Mouse (Mus musculus): ENCODE results near the gene Cenpp. TPM values are rescaled to one million over a fixed set of nuclear protein-coding genes. Genes with fewer than 3 reads are reported as not detected.

The Cenpp gene
- polyA plus RNA-seq, 1 experiment from 2014 or later: 5.7 TPM

- no peaks in the 10 kb centered on the region for H3K9me3 ChIP-seq (ENCODE audit: control insufficient read depth, low read length)
- over 99% methylated on average over 3 of the region's 3 CpGs for WGBS
- no peak for ATAC-seq
- no peaks in the 10 kb centered on the region for H3K36me3 ChIP-seq (ENCODE audit: control insufficient read depth, insufficient read depth, low read length)
- no peak overlapping the region for H3K9ac ChIP-seq (ENCODE audit: low read depth, low read length)
- H3K4me3 ChIP-seq (ENCODE audit: low read length): no peak overlapping the region
- no peaks in the 10 kb centered on the region for H3K27me3 ChIP-seq (replicated peaks; ENCODE audit: control insufficient read depth, insufficient read depth, low read length)
- H3K4me1 ChIP-seq (ENCODE audit: control insufficient read depth, insufficient read depth, low read depth, low read length): no peaks in the 10 kb centered on the region
- H3K4me2 ChIP-seq (ENCODE audit: low read length): no peak overlapping the region
- no peak overlapping the region for H3K27ac ChIP-seq (ENCODE audit: low read depth, low read length)
Measured at GRCm38 (mm10) chr13:49549616-49550015, 103.0 kb downstream of the Cenpp start.

- 79% methylated on average over 1 of the region's 1 CpGs for WGBS
- no peak for ATAC-seq
Measured at GRCm38 (mm10) chr13:49547563-49548150, 104.9 kb downstream of the Cenpp start.

GRCm38 (mm10) chr13:49546517-49546916, 106.1 kb downstream of the Cenpp start:
- H3K9me3 ChIP-seq (ENCODE audit: control insufficient read depth, low read length): no peaks in the 10 kb centered on the region
- WGBS: 89% methylated on average over 1 of the region's 1 CpGs
- H3K9ac ChIP-seq (ENCODE audit: low read depth, low read length): no peak overlapping the region
- H3K4me1 ChIP-seq (ENCODE audit: control insufficient read depth, insufficient read depth, low read depth, low read length): no peaks in the 10 kb centered on the region
- ATAC-seq: no peak
- H3K4me2 ChIP-seq (ENCODE audit: low read length): no peak overlapping the region
- H3K4me3 ChIP-seq (ENCODE audit: low read length): no peak overlapping the region
- no peak overlapping the region for H3K27ac ChIP-seq (ENCODE audit: low read depth, low read length)
- no peaks in the 10 kb centered on the region for H3K27me3 ChIP-seq (replicated peaks; ENCODE audit: control insufficient read depth, insufficient read depth, low read length)
- H3K36me3 ChIP-seq (ENCODE audit: control insufficient read depth, insufficient read depth, low read length): no peaks in the 10 kb centered on the region

More at GRCm38 (mm10) chr13:49547563-49548150, 104.9 kb downstream of the Cenpp start:
- Histone ChIP-seq H3K27me3 (replicated peaks; ENCODE audit: control insufficient read depth, insufficient read depth, low read length) (no peaks in the 10 kb centered on the region), H3K27ac (ENCODE audit: low read depth, low read length) (no peak overlapping the region), H3K36me3 (ENCODE audit: control insufficient read depth, insufficient read depth, low read length) (no peaks in the 10 kb centered on the region), H3K4me2 (ENCODE audit: low read length) (no peak overlapping the region), H3K4me1 (ENCODE audit: control insufficient read depth, insufficient read depth, low read depth, low read length) (no peaks in the 10 kb centered on the region), H3K9me3 (ENCODE audit: control insufficient read depth, low read length) (no peaks in the 10 kb centered on the region), H3K9ac (ENCODE audit: low read depth, low read length) (no peak overlapping the region), H3K4me3 (ENCODE audit: low read length) (no peak overlapping the region)

- Histone ChIP-seq H3K36me3 (ENCODE audit: control insufficient read depth, insufficient read depth, low read length) (no peaks in the 10 kb centered on the region), H3K9me3 (ENCODE audit: control insufficient read depth, low read length) (no peaks in the 10 kb centered on the region), H3K27ac (ENCODE audit: low read depth, low read length) (no peak overlapping the region), H3K27me3 (replicated peaks; ENCODE audit: control insufficient read depth, insufficient read depth, low read length) (no peaks in the 10 kb centered on the region), H3K4me2 (ENCODE audit: low read length) (no peak overlapping the region), H3K4me1 (ENCODE audit: control insufficient read depth, insufficient read depth, low read depth, low read length) (no peaks in the 10 kb centered on the region), H3K9ac (ENCODE audit: low read depth, low read length) (no peak overlapping the region), H3K4me3 (ENCODE audit: low read length) (no peak overlapping the region)
- WGBS: 74% methylated on average over 3 of the region's 3 CpGs
- no peak for ATAC-seq
Measured at GRCm38 (mm10) chr13:49545646-49546045, 106.9 kb downstream of the Cenpp start.

- WGBS: 77% methylated on average over 3 of the region's 3 CpGs
- Histone ChIP-seq H3K36me3 (ENCODE audit: control insufficient read depth, insufficient read depth, low read length) (no peaks in the 10 kb centered on the region), H3K4me3 (ENCODE audit: low read length) (no peak within 1 kb of the TSS), H3K4me2 (ENCODE audit: low read length) (no peak within 1 kb of the TSS), H3K27ac (ENCODE audit: low read depth, low read length) (no peak within 1 kb of the TSS), H3K9ac (ENCODE audit: low read depth, low read length) (no peak within 1 kb of the TSS), H3K9me3 (ENCODE audit: control insufficient read depth, low read length) (no peaks in the 10 kb centered on the region), H3K27me3 (replicated peaks; ENCODE audit: control insufficient read depth, insufficient read depth, low read length) (no peaks in the 10 kb centered on the region), H3K4me1 (ENCODE audit: control insufficient read depth, insufficient read depth, low read depth, low read length) (no peaks in the 10 kb centered on the region)
- no peak for ATAC-seq
Measured at GRCm38 (mm10) chr13:49544279-49544678, 108.3 kb downstream of the Cenpp start, which contains the start of gene Aspn. Aspn (plus strand) TSS chr13:49544443.

- Histone ChIP-seq H3K4me2 (ENCODE audit: low read length) (no peak overlapping the region), H3K9ac (ENCODE audit: low read depth, low read length) (no peak overlapping the region), H3K36me3 (ENCODE audit: control insufficient read depth, insufficient read depth, low read length) (no peaks in the 10 kb centered on the region), H3K27ac (ENCODE audit: low read depth, low read length) (no peak overlapping the region), H3K27me3 (replicated peaks; ENCODE audit: control insufficient read depth, insufficient read depth, low read length) (no peaks in the 10 kb centered on the region), H3K4me1 (ENCODE audit: control insufficient read depth, insufficient read depth, low read depth, low read length) (no peaks in the 10 kb centered on the region), H3K4me3 (ENCODE audit: low read length) (no peak overlapping the region), H3K9me3 (ENCODE audit: control insufficient read depth, low read length) (no peaks in the 10 kb centered on the region)
- no peak for ATAC-seq
- 85% methylated on average over 1 of the region's 1 CpGs for WGBS
Measured at GRCm38 (mm10) chr13:49538693-49539092, 113.9 kb downstream of the Cenpp start.

- 98% methylated on average over 1 of the region's 1 CpGs for WGBS
- no peak overlapping the region for H3K9ac ChIP-seq (ENCODE audit: low read depth, low read length)
- no peak overlapping the region for H3K27ac ChIP-seq (ENCODE audit: low read depth, low read length)
- H3K36me3 ChIP-seq (ENCODE audit: control insufficient read depth, insufficient read depth, low read length): no peaks in the 10 kb centered on the region
- no peak overlapping the region for H3K4me3 ChIP-seq (ENCODE audit: low read length)
- H3K4me1 ChIP-seq (ENCODE audit: control insufficient read depth, insufficient read depth, low read depth, low read length): no peaks in the 10 kb centered on the region
- H3K4me2 ChIP-seq (ENCODE audit: low read length): no peak overlapping the region
- no peaks in the 10 kb centered on the region for H3K9me3 ChIP-seq (ENCODE audit: control insufficient read depth, low read length)
- no peak for ATAC-seq
- H3K27me3 ChIP-seq (replicated peaks; ENCODE audit: control insufficient read depth, insufficient read depth, low read length): no peaks in the 10 kb centered on the region
Measured at GRCm38 (mm10) chr13:49536946-49537345, 115.6 kb downstream of the Cenpp start.

GRCm38 (mm10) chr13:49530636-49531035, 121.9 kb downstream of the Cenpp start:
- 92% methylated on average over 4 of the region's 4 CpGs for WGBS
- no peak overlapping the region for H3K4me3 ChIP-seq (ENCODE audit: low read length)

GRCm38 (mm10) chr13:49526235-49526634, 126.3 kb downstream of the Cenpp start:
- no peaks in the 10 kb centered on the region for H3K27me3 ChIP-seq (replicated peaks; ENCODE audit: control insufficient read depth, insufficient read depth, low read length)
- no peak overlapping the region for H3K27ac ChIP-seq (ENCODE audit: low read depth, low read length)
- H3K9ac ChIP-seq (ENCODE audit: low read depth, low read length): no peak overlapping the region
- no peak overlapping the region for H3K4me3 ChIP-seq (ENCODE audit: low read length)
- no peak overlapping the region for H3K4me2 ChIP-seq (ENCODE audit: low read length)
- H3K36me3 ChIP-seq (ENCODE audit: control insufficient read depth, insufficient read depth, low read length): no peaks in the 10 kb centered on the region
- no peaks in the 10 kb centered on the region for H3K4me1 ChIP-seq (ENCODE audit: control insufficient read depth, insufficient read depth, low read depth, low read length)
- H3K9me3 ChIP-seq (ENCODE audit: control insufficient read depth, low read length): no peaks in the 10 kb centered on the region
- 85% methylated on average over 2 of the region's 2 CpGs for WGBS
- ATAC-seq: no peak

More at GRCm38 (mm10) chr13:49530636-49531035, 121.9 kb downstream of the Cenpp start:
- Histone ChIP-seq H3K27me3 (replicated peaks; ENCODE audit: control insufficient read depth, insufficient read depth, low read length) (no peaks in the 10 kb centered on the region), H3K9me3 (ENCODE audit: control insufficient read depth, low read length) (no peaks in the 10 kb centered on the region), H3K4me1 (ENCODE audit: control insufficient read depth, insufficient read depth, low read depth, low read length) (no peaks in the 10 kb centered on the region), H3K4me2 (ENCODE audit: low read length) (no peak overlapping the region), H3K27ac (ENCODE audit: low read depth, low read length) (no peak overlapping the region), H3K9ac (ENCODE audit: low read depth, low read length) (no peak overlapping the region), H3K36me3 (ENCODE audit: control insufficient read depth, insufficient read depth, low read length) (no peaks in the 10 kb centered on the region)
- no peak for ATAC-seq

All from hindbrain, embryonic 16.5 days (tissue).